Mouse (Mus musculus): ENCODE measurements around the gene Htr3a. TPM values are rescaled to one million over a fixed set of nuclear protein-coding genes. Genes with fewer than 3 reads are reported as not detected.

The Htr3a gene
- polyA plus RNA-seq (2014; fragmentation: Illumina TruSeq; extraction: RNeasy Lipid Tissue Mini Kit (QIAGEN cat#74804); ENCODE audit: low read depth, low replicate concordance), result not detected

GRCm38 (mm10) chr9:48910885-48911537 is at the start of gene Htr3a:
Htr3a (minus strand) TSS chr9:48911099.

Other genes starting within 250 kb of the Htr3a start
- gene Zbtb16, start 74.9 kb downstream of the Htr3a start, polyA plus RNA-seq (2014; fragmentation: Illumina TruSeq; extraction: RNeasy Lipid Tissue Mini Kit (QIAGEN cat#74804); ENCODE audit: low read depth, low replicate concordance), result 4.7 TPM
- gene Htr3b, start 53.9 kb upstream of the Htr3a start, polyA plus RNA-seq (2014; fragmentation: Illumina TruSeq; extraction: RNeasy Lipid Tissue Mini Kit (QIAGEN cat#74804); ENCODE audit: low read depth, low replicate concordance), result not detected
- gene Usp28, start 74.3 kb upstream of the Htr3a start, polyA plus RNA-seq (2014; fragmentation: Illumina TruSeq; extraction: RNeasy Lipid Tissue Mini Kit (QIAGEN cat#74804); ENCODE audit: low read depth, low replicate concordance), result 3.7 TPM
- gene Zw10, start 144.5 kb upstream of the Htr3a start, polyA plus RNA-seq (2014; fragmentation: Illumina TruSeq; extraction: RNeasy Lipid Tissue Mini Kit (QIAGEN cat#74804); ENCODE audit: low read depth, low replicate concordance), result 11.5 TPM
- not detected for gene Tmprss5, start 170.2 kb upstream of the Htr3a start, polyA plus RNA-seq (2014; fragmentation: Illumina TruSeq; extraction: RNeasy Lipid Tissue Mini Kit (QIAGEN cat#74804); ENCODE audit: low read depth, low replicate concordance)